Mouse (Mus musculus) CD4-positive helper T cell, adult 2 months (primary cell): ENCODE measurements around the gene Slc2a9.
A peak's percentile ranks its signal among the peaks of the same experiment; 100 is the strongest.

Source experiments
- DNase-seq: peaks from one replicate; pipeline ENCODE4 v3.0.0-alpha.2; 2012; ENCODE audit warnings: low read depth, missing footprints, low spot score

The Slc2a9 gene

DNA sequence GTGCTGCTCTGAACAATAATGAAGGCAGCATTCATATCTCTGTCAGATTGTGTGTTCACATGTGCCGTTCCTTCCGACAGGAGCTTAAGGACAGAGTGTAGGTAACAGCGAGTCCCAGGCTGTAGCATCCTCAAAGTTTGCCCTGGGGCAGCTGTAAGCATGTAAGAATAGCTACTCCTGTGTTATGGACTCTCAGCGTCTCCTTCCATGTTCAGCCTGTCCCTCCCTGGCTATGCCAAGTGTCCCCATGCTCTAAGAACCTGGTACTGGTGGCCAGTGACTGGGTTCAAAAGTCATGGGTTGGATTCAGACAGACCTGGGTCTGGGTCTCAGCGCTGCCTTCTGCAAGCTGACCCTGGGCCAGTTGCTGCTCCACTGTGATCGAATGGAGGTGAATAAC, 32.1 kb downstream of the Slc2a9 start:
- no peak for DNase-seq

DNA sequence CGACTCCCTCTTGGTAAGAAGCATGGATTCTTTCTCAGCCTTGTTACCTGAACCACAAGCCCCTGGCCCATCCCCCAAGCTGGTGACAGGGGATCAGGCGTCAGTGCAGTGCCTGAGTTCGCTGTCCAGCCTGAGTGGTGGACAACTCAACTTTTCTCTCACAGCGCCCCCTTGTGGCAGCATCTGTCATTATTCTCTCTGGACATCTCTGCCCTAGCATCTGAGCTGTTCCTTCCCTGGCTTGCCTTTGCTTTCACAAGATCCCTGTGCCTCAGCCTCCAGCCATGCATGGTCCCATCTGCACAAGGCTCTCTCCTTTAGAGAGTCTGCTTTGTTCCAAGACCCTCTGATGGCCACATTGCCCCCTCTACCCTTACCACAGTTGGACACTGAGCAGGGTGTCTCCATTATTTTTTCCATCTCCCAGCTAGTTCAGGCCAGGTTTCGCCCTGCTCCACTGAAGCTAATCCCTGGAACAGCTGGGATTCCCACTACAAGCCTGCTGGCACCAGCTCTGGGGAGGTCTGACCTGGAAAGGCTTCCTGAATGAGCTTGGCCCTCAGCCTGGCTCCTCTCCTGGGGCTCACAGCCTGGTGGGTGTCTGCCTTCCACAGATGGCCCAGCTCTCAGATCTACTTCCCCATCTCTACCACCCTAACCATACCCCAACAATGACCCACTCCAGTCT, 32.9 kb downstream of the Slc2a9 start:
- DNase-seq = peak; percentile 21

DNA sequence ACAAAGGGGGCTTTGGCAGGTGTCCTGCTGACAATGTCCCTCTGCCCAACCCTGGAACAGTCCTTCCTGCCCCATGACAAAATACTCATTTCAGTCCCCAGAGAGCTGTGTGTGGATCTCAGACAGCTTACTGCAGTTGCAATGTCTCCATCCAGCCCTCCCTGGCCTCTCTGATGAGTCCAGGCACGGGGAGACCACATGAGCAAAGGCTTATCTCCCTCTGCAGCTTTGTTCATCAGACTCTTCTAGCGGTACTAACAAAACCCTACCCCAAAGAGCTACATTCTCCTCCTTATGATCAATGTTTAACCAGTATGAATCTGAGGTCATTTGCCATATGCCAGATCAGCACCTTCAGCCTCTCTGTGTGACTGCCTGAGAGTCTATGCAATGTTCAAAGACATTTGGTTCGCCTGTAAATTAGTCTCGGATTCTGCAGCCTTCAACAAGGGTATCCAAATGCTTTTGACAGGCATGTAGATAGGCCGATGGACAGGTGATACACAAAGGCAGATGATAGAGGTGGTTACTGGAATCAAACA, 36.3 kb downstream of the Slc2a9 start:
- no peak for DNase-seq

DNA sequence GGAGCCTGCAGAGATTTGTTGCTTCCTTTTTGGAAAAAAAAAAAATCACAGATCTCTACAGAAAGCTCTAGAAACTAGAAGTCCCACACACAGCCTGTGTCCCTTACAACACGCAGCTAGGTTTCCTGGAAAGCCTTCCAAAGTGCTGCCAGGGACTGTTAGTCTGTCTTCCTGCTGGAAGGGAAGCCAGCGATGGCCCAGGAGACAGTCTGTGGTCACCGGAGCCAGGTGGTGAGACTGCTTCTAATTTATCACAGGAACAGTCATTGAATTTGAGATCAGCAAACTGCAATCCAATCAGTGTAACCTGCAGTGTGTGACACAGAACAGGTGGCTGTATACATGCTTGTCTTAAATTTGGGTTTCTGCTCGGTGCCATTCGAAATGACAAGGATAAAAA, 41.7 kb downstream of the Slc2a9 start:
- no peak for DNase-seq

DNA sequence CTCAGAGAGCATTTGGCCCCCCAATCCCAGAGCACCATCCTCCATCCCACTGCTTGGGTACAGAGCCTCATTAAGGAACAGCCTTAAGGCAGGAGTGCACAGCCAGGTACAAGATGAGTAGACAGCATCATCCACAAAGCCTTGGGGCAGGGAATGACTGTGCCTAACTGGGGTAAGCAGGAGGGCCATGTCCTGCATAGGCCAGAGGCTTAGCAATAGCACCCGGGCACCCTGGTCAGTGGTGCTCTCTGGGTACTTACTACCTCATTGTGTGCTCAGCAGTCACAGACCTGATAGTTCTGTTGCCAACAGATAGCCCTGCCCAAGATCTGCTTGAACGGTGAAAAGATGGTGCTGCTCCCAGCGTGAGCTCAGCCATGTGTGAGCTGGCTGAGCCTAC, 52.0 kb downstream of the Slc2a9 start:
- no peak for DNase-seq

DNA sequence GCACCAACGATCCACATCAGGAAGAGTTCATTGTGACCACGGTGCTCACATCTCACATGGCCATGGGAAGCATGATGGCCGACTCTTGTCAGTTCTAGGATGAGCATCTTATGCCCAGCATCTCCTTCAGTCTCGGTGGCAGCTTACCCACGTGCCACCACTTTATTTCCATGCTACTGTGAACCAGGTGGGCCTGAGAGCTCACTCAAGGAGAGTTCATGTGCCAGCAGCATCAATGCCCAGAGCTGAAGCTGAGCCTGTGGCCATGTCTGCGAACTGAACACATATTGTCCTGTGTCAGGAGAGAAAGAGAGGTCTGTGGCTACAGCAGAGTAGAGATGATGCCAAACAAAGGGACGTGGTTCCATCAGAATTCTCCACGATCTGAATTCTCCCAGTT, 53.3 kb downstream of the Slc2a9 start:
- DNase-seq = no peak

DNA sequence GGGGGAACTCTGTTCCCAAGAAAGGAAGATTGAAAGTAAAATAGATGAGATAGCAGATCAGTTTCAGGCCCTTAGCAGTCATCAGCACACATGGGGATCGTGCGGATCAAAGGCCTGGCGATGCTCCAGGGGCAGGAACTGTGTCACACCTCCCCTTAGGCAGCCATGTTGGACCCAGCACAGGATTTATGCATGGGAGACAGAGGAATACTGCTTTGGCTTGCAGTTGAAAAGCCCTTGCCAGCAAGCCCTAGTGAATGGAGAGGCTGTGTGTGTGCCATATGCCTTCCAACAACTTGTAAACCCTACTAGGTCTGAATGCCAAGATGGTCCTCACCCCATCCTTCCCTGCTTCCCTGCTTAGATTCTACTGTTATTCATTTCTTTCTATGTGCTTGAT, 54.8 kb downstream of the Slc2a9 start:
- DNase-seq = no peak

DNA sequence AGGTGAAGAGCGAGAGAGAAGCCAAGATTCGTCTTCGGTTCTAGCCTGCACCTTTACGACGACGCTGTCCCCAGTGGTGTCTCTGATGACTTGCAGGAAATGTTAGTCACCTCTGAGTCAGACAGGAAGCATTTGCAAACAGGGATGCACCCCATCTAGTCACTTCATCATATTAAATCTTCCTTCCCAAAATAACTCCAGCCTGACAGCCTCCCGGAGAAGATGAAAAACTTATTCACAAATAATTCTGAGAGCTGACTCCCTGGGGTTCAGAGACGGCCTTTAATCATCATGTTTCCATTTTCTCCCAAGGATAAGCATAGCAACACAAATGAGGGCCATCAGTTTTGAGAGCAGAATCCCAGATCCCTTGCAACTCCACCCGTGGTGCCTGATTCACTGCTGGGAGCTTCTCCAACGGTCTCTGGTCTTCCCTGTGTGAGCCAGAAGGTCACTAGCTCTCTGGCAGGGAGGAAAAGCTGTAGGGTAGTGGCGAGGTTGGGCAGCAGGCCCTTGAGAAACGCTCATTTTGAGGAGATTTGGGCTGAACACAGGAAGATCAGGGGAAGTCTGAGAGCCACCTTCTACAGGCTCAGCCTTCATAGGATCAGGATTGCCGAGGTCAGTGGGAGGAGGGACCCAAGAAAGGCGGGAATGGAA, 56.5 kb downstream of the Slc2a9 start:
- DNase-seq = no peak

DNA sequence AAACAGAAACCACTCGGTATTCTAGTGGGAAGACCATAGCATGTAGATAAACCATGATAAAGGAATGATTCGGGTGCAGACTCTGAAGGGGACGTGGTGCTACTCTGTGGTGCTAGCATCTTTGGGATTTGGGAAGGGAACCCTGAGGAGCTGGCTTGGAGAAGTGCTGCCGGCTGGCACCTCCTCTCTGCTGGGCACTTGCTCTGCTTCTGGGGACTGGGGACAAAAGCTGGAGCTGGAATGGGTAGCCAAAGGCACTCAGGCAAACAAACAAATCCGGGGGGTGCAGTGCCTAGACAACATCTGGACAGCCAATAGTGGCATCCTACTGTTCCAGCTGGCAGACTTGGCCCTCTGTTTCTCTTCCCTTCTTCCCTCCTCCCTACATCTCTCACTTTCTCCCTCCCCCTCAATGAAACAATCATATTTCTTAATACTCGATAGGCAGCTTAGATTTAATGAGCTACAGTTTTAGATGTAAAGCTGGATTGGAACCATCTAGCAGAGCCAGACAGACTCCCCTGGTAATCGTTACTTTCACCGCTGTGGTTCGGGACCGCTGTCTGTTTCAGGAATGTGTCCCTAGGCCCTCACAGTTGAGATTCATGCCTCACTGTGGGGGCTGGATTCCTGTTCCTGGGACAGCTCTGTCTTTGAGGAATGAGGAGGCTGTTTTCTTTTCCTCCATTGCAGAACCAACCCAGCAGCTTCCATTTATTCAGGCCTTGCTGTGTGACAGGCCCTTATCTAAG, 61.7 kb downstream of the Slc2a9 start:
- DNase-seq = no peak

DNA sequence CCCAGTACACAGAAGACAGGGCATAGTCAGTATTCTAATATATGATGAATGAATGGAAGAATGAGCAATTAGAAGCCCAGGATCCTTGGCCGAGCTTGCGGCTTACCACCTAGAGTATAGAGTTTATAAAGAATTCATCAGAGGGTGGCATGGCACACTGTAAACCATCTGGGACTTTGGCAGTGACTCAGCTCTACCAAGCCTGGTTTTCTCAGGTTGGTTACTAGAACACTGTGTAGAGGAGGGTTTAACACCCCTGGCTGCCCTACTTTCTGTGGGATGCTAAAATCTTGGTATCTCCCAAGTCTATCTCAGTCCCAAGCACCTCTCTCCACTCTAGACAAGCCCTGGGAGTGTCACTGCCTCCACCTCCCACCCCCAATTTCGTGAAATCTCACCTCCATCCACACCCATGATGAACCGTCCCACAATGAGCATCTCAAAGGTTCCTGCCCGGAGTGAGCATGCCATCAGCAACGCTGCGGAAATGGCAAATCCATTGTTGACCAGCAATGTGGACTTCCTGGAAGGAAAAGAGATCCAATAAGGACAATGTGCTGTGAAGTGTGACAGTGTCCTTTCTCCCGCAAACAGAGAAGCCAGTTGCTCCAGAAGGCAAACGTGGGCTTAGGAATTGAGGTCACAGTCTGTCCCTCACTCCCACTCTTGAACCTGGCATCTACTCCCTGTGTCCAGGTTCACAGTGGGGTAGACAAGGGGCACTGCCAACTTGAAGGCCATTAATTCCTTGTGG, 62.5 kb downstream of the Slc2a9 start:
- DNase-seq = no peak

DNA sequence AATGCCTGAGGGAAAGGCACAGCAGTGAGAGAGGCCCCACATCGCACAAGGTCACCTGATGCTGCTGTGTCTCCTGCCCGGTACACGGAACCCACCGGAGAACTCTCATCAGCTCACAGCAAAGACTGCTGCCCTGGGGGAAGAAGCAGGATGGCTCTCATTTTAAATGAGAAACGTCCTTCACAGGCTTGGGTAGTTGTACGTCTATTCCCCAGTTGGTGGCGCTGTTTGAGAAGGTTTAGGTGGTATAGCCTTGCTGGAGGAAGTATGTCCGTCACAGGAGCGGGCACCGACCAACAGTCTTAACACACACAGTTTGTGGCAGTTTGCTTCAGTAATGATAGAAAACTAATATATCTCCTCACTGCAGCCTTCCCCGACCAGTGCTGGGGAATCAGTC, 66.3 kb downstream of the Slc2a9 start:
- DNase-seq = no peak

DNA sequence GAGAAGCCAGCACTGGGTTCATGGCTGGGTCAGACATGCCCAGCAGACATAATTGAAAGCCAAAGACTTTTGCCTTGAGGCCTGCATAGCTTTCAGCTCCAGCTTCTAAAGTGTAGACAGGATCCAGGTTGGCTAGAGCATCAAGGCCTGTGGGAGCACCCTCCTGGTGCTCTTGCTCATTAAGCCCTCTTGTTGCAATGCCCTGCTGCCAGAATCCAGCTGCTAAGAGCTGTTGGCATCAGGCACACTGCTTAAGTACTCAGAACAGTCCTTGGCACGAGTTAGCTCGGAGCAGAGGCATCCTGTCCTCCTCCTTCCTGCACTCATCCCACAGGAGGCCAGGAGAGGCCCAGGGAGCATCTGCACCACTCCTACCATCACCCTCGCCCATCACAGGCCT, 68.1 kb downstream of the Slc2a9 start:
- DNase-seq = no peak

DNA sequence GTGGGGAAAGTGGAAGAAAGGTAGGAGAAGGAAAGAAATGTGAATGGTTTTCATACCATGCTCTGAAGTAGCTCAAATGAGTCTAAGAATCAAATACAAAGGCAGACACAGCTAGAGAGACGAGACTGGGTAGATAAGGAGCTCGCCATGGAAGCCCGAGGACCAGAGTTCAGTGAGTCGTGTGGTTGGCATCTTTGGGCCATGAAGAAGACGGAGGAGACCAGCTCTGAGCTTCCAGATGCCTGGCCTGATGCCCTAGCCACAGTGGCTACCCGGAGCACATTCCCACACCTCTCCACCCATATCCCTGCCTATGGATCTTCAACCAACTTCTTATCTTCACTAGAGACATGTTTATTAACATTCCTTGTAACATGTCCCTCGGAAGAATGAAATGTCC, 71.7 kb downstream of the Slc2a9 start:
- DNase-seq = no peak

DNA sequence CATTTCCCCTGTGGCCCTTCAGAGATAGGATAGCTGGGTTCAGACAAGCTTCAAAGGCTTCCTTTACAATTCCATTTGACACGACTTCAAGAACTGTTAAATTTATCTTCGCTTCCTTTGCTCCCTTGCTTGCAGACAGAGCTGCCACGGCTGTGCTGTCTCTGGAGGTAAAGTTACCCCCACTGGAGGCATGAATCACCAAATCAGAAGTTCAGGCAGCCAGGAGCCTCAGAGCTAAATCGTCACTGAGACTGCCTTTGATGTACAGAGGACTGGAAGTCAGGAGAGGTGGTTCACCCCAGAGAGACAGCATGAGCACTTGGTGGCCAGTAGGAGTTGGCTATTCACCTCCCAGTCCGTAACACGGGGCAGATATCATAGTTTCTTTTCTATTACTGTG, 73.8 kb downstream of the Slc2a9 start:
- DNase-seq = no peak

DNA sequence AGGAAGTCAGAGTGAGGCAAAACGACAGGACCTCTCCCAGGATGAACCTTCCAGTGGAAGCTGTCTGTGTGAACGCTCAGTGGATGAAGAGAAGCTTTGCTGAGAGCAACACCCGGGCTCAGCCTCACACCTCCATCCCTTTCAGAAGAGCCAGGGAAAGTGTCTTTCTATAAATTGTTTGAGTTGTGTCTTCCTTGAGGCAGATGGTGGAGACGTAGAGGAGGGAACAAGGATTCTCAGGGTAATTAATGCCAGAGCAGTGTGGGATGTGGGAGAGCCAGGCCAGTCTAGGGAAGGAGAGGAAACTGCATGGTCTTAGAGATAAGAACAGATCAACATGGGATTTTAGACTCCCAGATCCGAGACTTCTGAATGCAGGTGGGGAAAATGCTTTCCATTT, 75.2 kb downstream of the Slc2a9 start:
- DNase-seq = no peak

DNA sequence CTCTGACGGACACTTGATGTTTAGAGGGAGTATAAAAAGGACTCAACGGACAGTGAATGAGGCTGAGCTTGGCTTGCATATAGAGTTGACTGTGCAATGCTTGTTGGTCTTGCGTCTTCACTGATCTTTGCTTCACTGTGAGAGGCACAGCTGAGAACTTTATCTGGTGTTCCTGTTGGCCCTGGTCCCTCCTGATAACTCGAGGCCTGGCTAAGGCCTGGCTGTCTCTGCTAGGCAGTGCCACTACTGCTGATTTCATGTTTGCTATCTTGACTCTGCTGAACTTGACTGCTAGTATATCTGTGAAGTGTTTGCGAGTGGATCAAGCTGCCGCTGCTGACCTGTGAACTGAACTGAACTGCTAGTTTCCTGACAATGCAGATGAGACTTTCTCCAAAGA, 77.4 kb downstream of the Slc2a9 start:
- DNase-seq = no peak

DNA sequence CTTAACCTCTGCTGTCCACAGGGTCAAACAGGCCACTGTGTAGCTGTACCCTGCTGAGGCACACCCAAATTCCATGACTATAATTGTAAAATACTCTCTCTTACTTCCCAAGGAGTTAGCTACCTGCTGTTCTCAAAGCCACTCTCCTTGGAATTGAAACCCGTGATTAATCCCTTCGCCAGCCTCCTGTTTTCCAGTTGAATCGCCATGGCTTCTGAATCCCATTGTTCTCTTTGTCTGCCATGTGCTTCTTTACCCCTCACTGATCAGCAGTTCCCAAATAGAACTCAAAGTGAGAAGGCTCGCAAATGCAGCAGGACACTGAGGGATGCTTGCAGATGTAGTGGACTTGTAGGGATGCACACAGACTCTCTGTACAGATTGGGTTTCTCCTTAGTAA, 80.5 kb downstream of the Slc2a9 start:
- DNase-seq = no peak

DNA sequence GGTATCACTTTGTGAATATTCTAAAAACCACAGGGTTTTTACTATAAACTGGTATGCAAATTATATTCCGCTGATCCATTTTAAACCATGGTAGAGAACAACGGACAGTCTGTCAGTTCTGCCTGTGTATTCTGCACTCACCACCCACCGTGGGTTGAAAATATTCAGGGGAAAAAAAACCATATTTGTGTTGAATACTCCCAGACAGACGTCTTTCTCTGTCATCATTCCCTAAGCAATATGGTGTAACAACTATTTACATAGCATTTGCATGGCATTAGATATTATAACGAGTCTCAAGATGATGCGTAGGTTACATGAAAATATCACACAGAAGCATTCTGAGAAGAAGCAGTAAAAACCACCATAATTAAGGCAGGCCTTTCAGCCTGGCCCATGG, 84.1 kb downstream of the Slc2a9 start:
- DNase-seq = no peak

DNA sequence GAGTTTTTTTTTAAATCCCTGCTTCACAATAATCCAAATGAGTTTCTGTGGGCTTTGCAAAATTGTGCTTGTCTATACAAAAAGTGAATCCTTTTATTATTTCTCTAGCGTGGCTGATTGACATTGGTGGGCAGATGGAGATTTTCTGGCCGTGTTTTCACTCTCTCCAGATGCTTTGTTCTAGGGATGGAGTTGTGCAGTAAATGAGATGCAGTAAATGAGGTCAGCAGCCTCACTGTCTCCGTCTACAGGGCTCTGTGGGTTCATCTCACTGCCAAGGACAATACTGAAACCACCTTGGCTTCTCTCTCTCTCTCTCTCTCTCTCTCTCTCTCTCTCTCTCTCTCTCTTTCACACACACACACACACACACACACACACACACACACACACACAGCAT, 99.3 kb downstream of the Slc2a9 start:
- DNase-seq = no peak

DNA sequence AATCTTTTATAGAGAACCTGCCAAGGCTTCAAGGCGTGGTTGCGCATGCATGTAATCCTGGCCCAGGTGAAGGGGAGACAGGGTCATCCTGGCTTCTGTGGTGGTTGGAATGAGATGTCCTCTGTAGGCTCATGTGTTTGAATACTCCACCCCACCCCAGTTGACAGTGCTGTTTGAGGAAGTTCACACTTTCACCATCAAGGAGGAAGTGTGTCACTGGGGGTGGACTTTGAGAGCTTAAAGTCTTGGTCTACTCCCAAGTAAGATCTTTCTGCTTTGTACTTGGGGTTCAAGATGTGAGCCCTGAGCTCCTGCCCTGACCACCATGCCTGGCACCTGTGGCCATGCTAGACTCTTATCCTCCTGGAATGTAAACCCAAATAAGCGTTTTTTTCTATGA, 100.7 kb downstream of the Slc2a9 start:
- DNase-seq = no peak

DNA sequence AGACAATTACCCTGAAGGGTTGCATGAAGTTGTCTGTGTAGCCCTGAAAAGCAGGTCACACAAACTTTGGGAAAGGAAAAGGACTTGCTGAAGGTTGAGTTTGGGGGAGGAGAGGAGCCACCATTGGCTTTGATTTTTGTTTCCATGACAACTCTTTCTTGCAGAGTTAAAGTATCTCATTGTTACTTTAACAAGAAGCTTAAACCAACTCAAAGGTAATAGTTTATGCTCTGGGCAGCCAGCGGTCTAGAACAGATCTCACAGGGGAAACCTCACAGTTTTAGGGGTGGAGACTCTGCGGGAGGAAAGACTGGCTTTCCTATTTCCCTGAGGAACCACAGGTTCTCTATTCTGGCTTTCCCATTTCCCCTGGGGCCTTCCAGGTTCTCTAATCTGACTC, 114.1 kb downstream of the Slc2a9 start:
- no peak for DNase-seq

DNA sequence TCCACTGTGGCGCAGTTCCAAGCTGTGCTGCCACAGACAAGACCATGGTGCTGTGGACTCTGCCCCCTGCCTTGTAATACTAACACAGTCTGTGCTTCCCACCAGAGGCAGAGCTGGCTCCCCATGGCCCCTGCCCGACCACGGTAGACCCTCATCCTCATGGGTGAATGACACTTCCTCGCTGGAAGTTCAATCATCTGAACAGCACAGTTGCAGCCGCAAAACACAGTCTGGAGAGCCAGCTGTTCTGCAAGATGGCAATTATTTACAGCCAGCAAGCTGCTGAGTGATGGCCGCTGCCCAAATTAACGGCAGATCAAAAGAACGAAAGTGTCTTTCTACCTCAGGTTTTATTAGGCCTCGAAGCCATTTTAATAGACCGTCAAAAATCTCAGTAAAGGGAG, 114.5 kb downstream of the Slc2a9 start:
- no peak for DNase-seq
